Mouse (Mus musculus): ENCODE measurements around the gene Trex1.
A peak's percentile ranks its signal among the peaks of the same experiment; 100 is the strongest.

Gene Trex1

DNA sequence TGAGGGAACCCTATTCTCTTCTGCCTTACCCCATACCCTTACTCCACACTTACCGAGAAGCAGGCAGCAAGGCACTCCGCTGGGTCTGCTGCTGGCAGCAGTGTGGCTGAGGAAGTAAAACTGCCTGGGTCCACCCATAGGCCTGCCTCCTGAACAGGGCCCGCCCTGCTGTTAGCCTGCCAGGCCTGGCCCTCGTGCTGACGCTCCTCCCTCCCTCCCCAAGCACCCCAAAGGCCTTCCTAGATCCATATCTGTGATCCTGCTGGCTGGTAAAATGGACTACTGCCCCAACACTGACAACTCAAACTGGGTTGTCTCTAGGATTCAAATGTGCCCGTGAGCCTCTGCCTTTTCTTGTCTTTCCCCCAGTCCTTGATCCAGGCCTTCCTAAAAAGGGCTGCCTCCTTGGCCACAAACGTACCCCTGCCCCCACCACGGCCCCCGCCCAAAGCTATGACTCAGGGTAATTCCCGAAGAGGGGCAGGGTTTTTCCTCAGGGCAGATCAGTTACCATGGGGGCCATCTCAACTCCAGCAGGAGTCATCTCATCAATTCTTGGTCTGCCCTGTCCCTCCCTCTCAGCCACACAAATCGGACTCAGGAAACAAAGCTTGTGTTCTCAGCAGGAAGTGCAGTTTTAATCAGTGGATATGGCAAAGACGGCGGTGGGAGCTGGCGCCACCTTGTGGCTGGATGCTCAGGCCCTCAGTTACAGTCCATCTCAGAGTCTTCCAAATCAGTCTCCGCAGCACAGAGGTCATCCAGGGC lies at the start of gene Trex1:
TSS of gene Trex1 (minus strand) at position 599 of the 768 bp plus-strand sequence.
- DNase-seq (ENCODE audit: low spot score), result peak; percentile 89

DNA sequence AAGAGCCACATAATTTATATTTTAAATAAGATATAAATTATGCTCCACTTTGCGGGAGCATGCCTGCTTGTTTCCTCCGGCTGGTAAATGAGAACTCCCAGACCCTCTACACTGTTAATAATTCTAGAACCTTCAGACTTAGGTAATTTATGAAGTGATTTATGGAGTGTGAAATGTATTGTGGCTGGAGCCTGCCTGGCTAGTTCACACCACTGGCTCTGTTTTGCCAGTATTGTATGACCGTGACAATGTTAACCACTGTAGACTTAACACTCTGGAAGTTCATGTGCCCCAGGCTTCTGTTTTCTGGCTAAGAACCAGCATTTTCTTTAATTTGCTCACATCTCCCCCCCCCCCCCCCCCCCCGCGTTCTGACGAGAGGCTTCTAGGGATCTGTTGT lies 47.8 kb upstream of the Trex1 start:
- no peak for DNase-seq (ENCODE audit: low spot score)

DNA sequence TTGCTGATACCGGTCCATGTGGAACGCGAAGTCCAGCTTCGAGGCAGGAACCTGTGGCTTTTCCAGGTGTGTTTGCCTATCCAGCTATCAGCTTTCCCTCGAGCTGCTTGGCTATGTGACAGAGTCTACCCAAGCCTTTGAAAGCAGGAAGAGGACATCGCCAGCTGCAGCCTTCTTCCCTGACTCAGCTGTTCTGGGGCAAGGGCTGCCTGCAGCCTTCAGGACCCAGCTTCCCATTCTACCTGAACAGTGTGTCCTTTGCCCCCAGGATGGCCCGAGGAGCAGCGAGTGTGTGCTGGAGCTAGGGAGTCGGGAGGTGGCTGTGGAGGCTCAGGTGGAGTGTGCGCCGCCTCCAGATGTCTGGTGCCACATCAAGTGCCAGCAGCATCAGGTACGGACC lies 46.1 kb upstream of the Trex1 start:
- no peak for DNase-seq (ENCODE audit: low spot score)

DNA sequence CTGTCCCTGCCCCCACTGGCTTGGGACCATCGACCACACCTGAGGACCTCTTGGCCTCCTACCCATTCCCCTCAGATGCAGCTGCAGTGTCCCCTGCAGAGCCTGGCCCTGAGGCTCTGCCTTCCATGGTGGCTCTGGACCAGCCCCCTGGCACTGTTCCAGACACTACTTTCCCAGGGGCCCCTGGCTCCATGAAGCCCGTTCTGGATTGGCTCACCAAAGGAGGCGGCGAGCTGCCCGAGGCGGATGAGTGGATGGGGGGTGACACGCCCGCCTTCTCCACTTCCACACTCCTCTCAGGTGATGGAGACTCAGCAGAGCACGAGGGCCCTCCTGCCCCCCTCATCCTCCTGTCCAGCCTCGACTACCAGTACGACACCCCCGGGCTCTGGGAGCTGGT lies 45.5 kb upstream of the Trex1 start:
- no peak for DNase-seq (ENCODE audit: low spot score)

DNA sequence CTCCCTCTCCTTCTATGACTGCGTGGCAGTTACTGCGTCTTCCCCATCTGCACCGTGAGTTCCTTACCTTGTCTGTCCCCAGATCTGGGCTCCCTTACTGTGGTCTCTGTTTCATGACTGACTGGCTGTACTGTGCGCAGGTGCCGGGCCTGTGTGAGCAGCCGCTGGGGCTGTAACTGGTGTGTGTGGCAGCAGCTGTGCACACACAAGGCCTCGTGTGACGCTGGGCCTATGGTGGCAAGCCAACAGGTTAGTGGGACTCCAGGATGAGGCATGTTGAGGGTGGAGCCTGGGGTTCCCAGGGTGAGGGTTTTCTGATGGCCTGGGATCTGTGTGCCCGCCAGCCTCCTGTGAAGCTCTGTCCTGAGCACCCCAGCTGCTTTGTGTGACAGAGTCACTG lies 44.5 kb upstream of the Trex1 start:
- no peak for DNase-seq (ENCODE audit: low spot score)

DNA sequence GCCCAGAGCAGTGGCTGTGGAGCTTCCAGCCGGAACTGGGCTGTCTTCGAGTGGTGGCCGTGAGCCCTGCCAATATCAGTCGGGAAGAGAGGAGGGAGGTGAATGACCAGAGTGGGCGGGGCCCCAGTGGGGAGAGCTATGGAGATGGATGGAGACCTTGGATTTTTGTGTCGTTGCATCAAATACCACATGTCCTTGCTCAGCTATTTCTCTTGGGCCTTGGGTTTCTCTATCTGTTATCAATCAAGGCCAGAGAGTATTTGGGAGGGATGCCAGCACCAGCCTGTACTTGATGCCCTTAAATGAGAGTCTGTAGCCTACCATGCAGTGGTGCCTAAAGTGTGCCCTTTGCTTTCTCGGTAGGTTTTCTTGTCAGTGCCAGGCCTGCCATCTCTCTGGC lies 43.7 kb upstream of the Trex1 start:
- DNase-seq (ENCODE audit: low spot score), result no peak

DNA sequence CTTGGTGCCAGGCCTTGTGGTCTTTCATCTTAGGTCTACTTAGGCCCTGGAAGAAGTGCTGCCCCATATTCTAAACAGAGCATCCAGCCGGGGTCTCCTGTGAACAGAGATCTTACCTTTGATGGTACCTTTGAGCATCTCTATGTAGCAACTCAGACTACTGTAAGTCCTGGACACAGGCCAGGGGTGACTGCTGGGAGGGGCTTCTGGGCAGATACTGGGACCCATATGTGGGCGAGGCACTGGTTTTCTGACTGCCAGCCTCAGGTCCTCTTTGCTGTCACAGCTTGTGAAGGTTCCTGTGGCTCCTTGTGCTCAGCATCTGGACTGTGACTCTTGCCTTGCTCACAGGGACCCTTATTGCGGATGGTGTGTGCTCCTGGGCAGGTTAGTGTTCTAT lies 43.0 kb upstream of the Trex1 start:
- no peak for DNase-seq (ENCODE audit: low spot score)

DNA sequence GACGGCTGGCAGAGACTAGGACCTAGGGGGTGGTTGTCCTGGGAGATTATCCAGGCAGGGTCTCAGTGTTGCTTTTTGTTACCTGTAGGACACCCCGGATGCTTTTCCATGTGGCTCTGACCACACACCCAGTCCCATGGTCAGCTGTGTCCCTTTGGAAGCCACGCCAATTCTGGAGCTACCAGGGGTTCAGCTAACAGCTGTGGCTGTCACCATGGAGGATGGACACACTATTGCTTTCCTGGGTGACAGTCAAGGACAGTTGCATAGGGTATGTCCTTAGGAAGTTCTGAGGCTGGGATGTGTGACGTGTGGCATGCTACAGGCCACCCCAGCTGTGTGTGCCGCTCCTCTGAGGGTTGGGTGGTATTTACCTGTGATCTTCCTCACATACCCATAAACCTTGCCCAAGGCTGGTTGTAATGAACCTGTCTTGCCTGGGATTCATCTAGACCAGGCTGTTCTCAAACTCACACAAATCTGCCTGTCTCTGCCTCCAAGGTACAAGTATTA lies 42.5 kb upstream of the Trex1 start:
- DNase-seq (ENCODE audit: low spot score), result no peak

DNA sequence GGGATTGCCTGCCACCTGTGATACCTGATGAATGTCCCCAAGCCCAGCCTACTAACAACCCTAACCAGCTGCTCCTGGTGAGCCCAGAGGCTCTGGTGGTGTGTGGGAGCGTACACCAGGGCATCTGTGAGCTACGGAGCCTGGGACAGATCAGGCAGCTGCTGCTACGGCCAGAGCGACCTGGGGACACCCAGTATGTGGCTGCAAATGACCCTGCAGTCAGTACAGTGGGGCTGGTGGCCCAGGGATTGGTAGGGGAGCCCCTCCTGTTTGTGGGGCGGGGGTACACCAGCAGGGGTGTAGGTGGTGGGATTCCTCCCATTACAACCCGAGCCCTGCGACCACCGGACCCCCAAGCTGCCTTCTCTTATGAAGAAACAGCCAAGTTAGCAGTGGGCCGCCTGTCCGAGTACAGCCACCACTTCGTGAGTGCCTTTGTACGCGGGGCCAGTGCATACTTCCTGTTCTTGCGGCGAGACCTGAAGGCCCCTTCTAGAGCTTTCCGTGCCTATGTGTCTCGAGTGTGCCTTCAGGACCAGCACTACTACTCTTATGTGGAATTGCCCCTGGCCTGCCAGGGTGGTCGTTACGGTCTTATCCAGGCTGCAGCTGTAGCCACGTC lies 40.9 kb upstream of the Trex1 start:
- no peak for DNase-seq (ENCODE audit: low spot score)

DNA sequence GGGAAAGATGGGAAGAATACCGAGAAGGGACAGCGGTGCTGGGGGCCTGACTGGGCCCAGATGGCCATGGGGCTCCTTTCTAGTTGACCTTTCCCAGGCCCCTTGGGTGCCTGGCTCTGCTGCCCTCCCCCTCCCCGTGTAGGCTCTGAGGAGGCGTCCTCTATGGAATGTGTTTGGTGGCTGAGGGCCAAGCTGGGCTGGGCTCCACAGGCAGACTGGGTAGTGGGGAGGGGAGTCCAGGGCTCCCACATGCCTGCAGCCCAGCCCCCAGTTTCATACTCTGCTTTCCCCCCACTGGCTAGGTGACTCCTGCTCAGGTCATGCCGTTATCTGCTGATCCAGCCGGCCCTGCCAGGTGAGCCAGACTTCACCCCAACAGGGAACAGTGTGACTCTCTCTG lies 39.4 kb upstream of the Trex1 start:
- no peak for DNase-seq (ENCODE audit: low spot score)

DNA sequence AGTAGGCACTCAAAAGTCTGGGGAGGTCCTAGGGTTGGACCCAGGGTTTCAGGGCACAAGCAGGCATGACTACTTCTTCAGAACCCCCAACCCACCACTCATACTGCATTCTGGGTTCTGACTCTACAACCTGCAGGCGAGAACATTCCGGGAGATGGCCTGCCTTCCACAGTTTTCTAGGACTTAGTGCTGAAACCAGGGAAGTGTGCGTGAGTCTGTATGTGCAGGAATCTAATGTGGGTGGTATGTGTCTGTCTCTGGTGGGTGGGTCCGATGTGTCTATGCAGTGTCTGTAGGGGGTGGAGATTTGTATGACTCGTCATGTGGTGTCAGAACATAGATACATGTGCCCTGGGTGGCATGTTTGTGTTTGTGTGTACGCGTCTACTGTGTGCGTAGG lies 38.8 kb upstream of the Trex1 start:
- no peak for DNase-seq (ENCODE audit: low spot score)

DNA sequence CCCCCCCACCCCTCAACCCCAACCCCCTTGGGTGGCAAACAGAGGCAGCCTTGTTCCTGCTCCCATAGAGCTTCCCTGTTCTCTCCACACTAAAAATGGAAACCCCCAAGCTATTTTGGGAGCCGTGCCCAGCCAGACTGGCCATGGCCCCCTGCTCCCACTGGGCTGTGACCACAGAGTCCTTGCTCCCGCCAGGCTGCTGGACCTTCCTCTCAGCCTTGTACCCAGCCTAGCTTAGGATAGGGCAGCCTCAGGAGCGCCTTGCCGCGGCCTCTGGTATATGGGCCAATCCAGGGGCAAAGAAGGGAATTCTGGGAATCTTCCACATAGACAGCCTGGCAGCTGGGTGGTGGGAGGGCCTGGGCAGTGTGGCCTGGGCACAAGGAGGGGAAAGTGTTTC lies 38.3 kb upstream of the Trex1 start:
- DNase-seq (ENCODE audit: low spot score), result no peak

DNA sequence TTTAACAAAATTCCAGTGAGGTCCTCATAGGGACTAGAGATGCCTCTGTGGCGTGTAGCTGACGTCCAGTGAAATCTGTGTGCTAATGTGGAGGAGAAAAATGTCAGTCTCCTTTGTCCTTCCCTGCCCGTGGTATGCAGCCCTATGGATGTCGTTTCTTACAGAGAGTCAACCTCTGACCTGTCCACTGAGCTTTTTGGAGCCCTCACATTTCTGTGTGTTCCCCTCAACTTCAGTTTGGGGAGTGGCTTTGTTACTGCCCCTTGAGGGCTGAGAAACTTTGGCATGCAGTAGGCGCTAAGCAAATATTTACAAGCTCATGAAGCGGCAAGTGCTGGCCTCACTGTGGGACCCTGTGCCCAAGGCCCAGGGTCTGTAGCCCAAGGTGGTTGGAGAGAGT lies 37.8 kb upstream of the Trex1 start:
- DNase-seq (ENCODE audit: low spot score), result peak; percentile 56

DNA sequence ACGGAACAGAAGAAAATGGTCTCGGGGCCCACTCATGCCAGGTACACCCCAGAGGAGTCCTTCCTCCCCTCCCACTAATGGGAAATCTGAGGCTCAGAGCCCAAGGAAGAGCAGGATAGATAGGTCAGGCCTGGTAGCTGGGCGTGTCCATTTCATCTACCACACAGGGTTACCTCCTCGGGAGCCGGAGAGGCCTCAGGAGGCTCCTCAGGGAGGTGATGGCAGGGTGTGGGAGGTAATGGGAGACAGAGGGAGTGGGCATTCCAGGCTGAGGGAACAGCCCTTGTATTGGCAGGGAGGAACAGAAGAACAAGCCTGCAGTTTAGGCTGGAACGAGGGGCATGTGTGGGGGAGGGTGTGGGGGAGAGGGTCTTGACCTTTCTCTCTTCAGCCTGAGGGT lies 37.3 kb upstream of the Trex1 start:
- DNase-seq (ENCODE audit: low spot score), result peak; percentile 48

DNA sequence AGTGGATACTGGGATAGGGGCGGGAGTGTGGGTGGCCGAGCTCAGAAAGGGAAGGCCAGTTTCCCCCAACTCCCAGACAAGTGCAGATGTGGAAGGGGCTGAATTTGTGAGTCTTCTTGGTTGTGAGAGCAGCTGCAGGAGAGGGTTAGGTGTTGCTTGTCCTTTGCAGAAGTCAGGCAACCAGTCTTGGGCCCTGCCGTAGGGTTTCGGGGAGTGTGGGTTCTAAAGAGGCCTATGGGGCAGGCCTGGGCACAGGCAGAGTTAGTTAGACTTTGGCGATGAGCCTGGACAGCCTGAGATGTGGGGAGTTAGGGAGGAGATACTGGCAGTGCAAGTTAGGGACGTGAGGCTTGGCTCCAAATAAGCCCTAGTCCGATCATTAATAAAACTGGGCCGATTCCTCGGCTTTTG lies 36.7 kb upstream of the Trex1 start:
- DNase-seq (ENCODE audit: low spot score), result peak; percentile 35

DNA sequence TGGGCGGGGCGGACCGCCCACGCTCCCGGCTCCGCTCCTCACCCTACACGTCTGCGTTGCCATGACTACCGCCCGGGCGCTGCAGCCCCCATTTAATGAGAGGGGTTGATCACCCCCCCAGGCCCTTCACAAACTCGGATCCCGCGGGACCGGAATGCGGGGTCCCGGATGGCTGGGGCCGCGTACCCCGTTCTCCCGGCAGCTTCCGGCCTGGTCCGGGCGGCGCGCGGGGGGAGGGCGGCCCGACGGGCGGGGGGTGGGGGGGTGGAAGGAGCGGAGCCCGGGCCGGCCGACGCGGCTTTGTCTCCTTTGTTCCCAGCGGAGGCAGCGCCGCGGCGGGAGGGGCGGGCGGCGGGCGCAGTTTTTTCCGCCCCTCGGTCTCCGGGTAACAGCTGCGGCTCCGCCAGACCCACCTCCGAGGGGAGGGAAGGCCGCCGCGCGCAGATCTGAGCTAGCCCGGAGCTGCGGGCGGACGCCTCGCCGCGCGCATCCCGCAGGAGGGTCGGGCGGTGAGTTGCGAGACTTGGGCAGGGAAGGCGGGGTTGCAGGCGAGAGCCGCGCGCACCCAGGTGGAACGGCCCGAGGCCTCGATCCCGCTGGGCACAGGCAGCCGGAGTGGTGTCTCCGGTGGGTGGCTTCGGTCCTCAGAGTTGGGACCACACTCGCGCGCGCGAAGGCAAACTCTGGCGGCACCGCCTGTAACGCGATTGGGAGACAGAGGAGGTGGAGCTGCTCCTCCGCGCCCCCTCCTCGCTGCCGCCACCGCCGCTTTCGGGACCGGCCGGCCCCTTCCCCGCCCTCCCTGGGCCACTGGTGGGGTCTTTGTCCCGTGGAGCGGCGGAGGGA lies 35.8 kb upstream of the Trex1 start, which contains the start of gene Plxnb1:
TSS of gene Plxnb1 (plus strand) at position 253 of the 846 bp plus-strand sequence.
- DNase-seq (ENCODE audit: low spot score), result peak; percentile 88

DNA sequence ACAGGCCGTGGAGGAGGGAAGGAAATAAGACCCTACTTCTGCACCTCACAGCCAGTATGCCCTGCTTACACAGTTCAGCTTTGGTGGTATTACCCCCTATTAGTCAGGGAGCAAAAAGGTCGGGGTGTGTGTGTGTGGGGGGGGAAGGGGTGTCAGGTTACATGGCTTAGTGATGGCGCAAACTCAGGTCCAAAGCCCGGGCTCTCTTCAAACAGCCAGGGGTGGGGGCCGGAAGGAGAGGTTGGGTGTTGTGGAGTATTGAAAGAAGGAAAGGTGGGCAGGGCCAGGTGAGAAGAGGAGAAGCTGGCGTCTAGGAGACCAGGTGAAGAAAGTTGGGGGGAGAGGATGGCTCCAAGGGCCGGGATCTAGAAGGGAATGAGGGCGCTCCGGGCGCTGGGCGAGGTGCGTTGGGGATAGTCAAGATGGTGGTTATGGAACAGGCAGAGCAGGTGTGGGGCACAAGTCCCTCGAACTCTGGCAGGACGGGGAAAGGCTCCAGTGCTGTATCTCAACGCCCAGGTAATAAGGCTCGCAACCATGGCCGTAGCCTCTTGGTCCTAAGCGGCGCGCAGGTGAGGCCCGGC lies 35.1 kb upstream of the Trex1 start:
- peak; percentile 48 for DNase-seq (ENCODE audit: low spot score)

DNA sequence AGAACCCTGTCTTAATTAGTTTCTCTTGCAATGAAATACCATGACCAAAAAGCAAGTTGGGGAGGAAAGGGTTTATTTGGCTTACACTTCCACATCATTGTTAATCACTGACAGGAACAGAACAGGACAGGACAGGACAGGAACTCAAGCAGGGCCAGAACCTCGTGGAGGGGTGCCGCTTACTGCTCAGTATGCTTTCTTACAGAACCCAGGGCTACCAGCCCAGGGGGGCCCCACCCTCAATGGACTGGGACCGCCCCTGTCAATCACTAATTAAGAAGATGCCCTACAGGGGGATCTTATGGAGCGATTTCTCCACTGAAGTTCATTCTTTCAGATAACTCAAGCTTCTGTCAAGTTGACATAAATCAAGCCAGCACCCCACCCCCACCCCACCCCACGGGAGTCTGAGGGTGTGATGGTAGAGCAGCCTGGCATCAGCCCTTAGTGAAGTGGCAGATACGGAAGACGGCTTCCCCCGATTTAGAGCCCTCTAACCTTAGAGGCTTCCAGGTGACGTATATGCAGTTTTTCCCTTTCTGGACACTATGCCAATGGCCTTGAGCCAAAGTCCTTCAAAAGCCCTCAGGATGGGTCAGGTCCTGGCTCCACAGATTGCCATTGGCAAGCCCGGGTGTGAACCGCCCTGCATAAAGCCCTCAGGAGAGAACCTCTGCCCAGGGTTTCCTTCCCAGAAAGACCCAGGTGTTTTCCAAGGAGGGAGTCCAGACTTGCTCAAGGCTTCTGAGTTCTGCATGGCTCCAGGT lies 34.4 kb upstream of the Trex1 start:
- DNase-seq (ENCODE audit: low spot score), result no peak

DNA sequence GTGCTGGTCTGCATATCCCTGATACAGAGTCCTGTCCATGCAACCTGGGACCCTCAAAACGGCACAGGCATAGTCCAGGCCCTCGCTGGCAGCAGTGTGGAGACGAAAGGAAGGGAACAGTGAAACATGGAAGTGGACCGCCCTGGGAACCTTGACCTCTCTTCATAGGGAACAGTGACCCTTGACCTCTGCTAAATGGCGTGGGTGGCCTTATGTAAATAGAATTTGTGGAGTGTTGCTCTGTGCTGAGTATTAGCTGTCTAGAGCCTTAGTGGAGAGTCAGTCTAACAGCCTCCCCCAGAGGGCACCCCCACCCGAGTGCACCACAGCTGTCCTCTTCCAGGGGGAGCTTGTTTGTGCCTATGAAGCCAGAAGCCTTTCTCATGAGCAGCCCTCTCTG lies 33.3 kb upstream of the Trex1 start:
- DNase-seq (ENCODE audit: low spot score), result peak; percentile 60

DNA sequence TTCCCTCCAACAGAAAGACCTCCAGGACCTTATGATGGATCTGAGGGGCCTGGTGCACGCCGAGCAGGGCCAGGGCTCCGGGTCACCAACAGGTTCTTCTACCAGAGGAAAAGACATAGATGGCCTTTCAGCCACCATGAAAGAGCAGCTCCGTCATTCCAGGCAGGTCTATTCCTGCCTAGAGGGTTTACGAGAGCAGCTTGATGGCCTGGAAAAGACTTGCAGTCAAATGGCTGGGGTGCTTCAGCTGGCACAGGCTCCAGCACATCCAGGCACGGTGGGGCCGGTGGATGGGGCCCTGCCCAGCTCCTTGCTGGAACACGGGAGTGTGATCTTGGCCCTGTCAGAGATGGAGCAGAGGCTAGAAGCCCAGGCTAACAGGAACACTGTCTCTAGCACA lies 32.3 kb upstream of the Trex1 start:
- DNase-seq (ENCODE audit: low spot score), result no peak

DNA sequence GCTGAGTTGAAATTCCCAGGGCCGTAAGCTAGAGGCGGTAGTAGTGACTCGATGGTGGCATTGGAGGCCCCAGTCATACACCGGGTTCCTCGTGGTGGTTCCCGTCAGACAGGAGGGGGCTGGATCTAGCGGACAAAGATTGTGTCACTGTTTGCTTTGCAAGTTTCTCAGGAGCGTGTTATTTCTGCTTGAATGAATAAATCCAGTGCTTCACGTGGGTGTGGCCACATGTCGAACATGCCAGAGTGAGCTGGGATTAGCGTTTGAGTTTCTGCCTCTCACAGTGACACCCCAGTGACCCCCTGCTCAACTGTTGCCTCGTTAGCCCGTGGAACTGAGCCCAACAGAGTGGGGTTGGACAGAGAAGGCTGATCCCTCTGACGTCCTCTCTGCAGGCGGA lies 30.9 kb upstream of the Trex1 start:
- no peak for DNase-seq (ENCODE audit: low spot score)

DNA sequence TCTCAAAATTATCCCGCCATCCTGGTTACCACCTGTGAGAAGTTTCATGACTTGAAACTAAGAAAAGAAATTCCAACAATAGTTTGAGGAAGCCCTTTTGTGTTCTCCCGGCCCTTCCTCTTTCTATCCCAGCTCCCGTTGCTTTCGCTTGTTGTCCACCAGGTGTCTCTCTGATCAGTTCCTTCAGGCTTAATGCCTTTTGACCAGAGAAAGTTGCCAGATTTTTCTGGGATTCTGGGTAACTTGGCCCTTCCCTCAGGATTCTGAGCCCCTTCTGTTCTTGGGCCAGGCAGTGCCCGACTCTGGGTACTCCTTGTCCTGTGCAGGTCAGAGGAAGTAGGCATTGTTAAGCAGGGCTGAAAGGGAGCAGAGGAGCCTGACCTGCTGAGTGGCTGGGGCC lies 28.5 kb upstream of the Trex1 start:
- DNase-seq (ENCODE audit: low spot score), result peak; percentile 60
